Mouse (Mus musculus) ES-Bruce4 (cell line): ENCODE measurements around the gene Srek1. TPM values are rescaled to one million over a fixed set of nuclear protein-coding genes. Genes with fewer than 3 reads are reported as not detected.

Experiments used
- H3K27ac ChIP-seq: 2 replicates; pipeline ENCODE4 v1.5.1; 2012; ENCODE audit warnings: low read length, inconsistent platforms; ENCODE audit not compliant: insufficient read depth
- H3K27me3 ChIP-seq: 2 replicates; pipeline ENCODE4 v1.6.1; 2012; ENCODE audit warnings: mild to moderate bottlenecking, low read length, inconsistent platforms; ENCODE audit not compliant: control insufficient read depth, poor library complexity, insufficient read depth, severe bottlenecking
- H3K36me3 ChIP-seq: 2 replicates; pipeline ENCODE4 v1.6.1; 2012; ENCODE audit warnings: inconsistent platforms, mild to moderate bottlenecking, low read length, moderate library complexity; ENCODE audit not compliant: control insufficient read depth, poor library complexity, insufficient read depth, severe bottlenecking
- H3K4me1 ChIP-seq: one replicate; pipeline ENCODE4 v1.8.1; 2011; ENCODE audit warnings: low read length; ENCODE audit not compliant: control insufficient read depth, insufficient read depth
- H3K4me3 ChIP-seq: 2 replicates; pipeline ENCODE4 v1.5.1; 2011; ENCODE audit warnings: low read depth, mild to moderate bottlenecking, low read length
- H3K9ac ChIP-seq: 2 replicates; pipeline ENCODE4 v1.6.1; 2012; ENCODE audit warnings: low read depth, mild to moderate bottlenecking, inconsistent platforms; ENCODE audit not compliant: poor library complexity, severe bottlenecking
- H3K9me3 ChIP-seq: replicated peaks from 2 replicates; pipeline ENCODE4 v1.6.1; 2012; ENCODE audit warnings: mild to moderate bottlenecking, low read length, inconsistent platforms; ENCODE audit not compliant: control insufficient read depth, poor library complexity, insufficient read depth, severe bottlenecking
- CTCF ChIP-seq: IDR thresholded peaks from one replicate; pipeline ENCODE4 v1.8.1; 2011; ENCODE audit warnings: low read depth, low read length
- EP300 ChIP-seq: IDR thresholded peaks from 2 replicates; pipeline ENCODE4 v1.6.1; 2011; ENCODE audit warnings: low read depth, low read length; ENCODE audit not compliant: insufficient read depth
- POLR2A ChIP-seq: IDR thresholded peaks from one replicate; pipeline ENCODE4 v1.8.1; 2011; ENCODE audit warnings: low read length; ENCODE audit not compliant: insufficient read depth
- polyA plus RNA-seq: library from polyadenylated mRNA; stranded (reverse); fragments of >200 nt; gene quantifications from 2 replicates; pipeline ENCODE4 v1.2.4, GENCODE M21; 2011; ENCODE audit warnings: low read depth; ENCODE audit not compliant: missing spikeins, insufficient read depth, insufficient read length

The Srek1 gene
- polyA plus RNA-seq = 109 and 122 TPM in 2 replicates

GRCm38 (mm10) chr13:103774119-103774757 is at the start of gene Srek1:
Gene Srek1 (minus strand): TSS chr13:103774608.
- Histone ChIP-seq H3K27ac (peak within 1 kb of the TSS; percentile 83), H3K9me3 (no peaks in the 10 kb centered on the region), H3K36me3 (no peaks in the 10 kb centered on the region; the same call in 1 of the 2 replicates), H3K9ac (peak within 1 kb of the TSS; percentile 92), H3K4me1 (peaks cover 1% of the 10 kb centered on the region), H3K4me3 (peak within 1 kb of the TSS; percentile 97), H3K27me3 (no peaks in the 10 kb centered on the region)
- 0 out of 2 replicates have a peak, but pooled peaks have one; percentile 23 for TF ChIP-seq EP300
- TF ChIP-seq CTCF = no peak

- Histone ChIP-seq H3K27me3 (no peaks in the 10 kb centered on the region), H3K4me1 (no peaks in the 10 kb centered on the region), H3K9ac (no peak overlapping the region), H3K9me3 (no peaks in the 10 kb centered on the region), H3K4me3 (no peak overlapping the region), H3K27ac (no peak overlapping the region), H3K36me3 (no peaks in the 10 kb centered on the region)
- TF ChIP-seq POLR2A = no peak
- TF ChIP-seq EP300 = no peak
- TF ChIP-seq CTCF = no peak
These were observed 47.9 kb upstream of the Srek1 start for GRCm38 (mm10) chr13:103822270-103822669.

GRCm38 (mm10) chr13:103819377-103819776 is 45.0 kb upstream of the Srek1 start:
- H3K27ac ChIP-seq = no peak overlapping the region
- TF ChIP-seq CTCF (no peak), POLR2A (no peak), EP300 (no peak)
- H3K27me3 ChIP-seq = no peaks in the 10 kb centered on the region
- no peaks in the 10 kb centered on the region for H3K4me1 ChIP-seq
- no peak overlapping the region for H3K9ac ChIP-seq
- no peak overlapping the region for H3K4me3 ChIP-seq
- no peaks in the 10 kb centered on the region for H3K36me3 ChIP-seq
- no peaks in the 10 kb centered on the region for H3K9me3 ChIP-seq

GRCm38 (mm10) chr13:103817935-103818334 is 43.5 kb upstream of the Srek1 start:
- Histone ChIP-seq H3K4me1 (no peaks in the 10 kb centered on the region), H3K36me3 (no peaks in the 10 kb centered on the region)
- TF ChIP-seq CTCF (no peak), EP300 (no peak), POLR2A (no peak)

GRCm38 (mm10) chr13:103807464-103807863 is 33.1 kb upstream of the Srek1 start:
- no peak overlapping the region for H3K27ac ChIP-seq
- H3K4me3 ChIP-seq = no peak overlapping the region
- TF ChIP-seq POLR2A (no peak), CTCF (no peak), EP300 (no peak)
- no peaks in the 10 kb centered on the region for H3K27me3 ChIP-seq
- H3K4me1 ChIP-seq = no peaks in the 10 kb centered on the region
- no peak overlapping the region for H3K9ac ChIP-seq
- no peaks in the 10 kb centered on the region for H3K9me3 ChIP-seq
- no peaks in the 10 kb centered on the region for H3K36me3 ChIP-seq

More at GRCm38 (mm10) chr13:103817935-103818334, 43.5 kb upstream of the Srek1 start:
- H3K4me3 ChIP-seq = no peak overlapping the region
- H3K9ac ChIP-seq = no peak overlapping the region
- no peaks in the 10 kb centered on the region for H3K9me3 ChIP-seq
- no peak overlapping the region for H3K27ac ChIP-seq
- H3K27me3 ChIP-seq = no peaks in the 10 kb centered on the region

- TF ChIP-seq EP300 (no peak), CTCF (no peak)
- no peaks in the 10 kb centered on the region for H3K36me3 ChIP-seq
- no peaks in the 10 kb centered on the region for H3K27me3 ChIP-seq
- no peaks in the 10 kb centered on the region for H3K4me1 ChIP-seq
- no peak overlapping the region for H3K9ac ChIP-seq
- no peak overlapping the region for H3K27ac ChIP-seq
- no peak overlapping the region for H3K4me3 ChIP-seq
- H3K9me3 ChIP-seq = no peaks in the 10 kb centered on the region
These were observed 31.9 kb upstream of the Srek1 start for GRCm38 (mm10) chr13:103806210-103806851.
